Mouse (Mus musculus) limb, embryonic 12.5 days (tissue): ENCODE results near the gene Ppih. TPM values are rescaled to one million over a fixed set of nuclear protein-coding genes. Genes with fewer than 3 reads are reported as not detected.

ENCODE experiments used
- ATAC-seq: fragments of 200-750 bp; cut with Nextera tagmentation; 2 replicates; pipeline ENCODE4 v1.8.0; 2017; ENCODE audit warnings: low read depth, moderate TSS enrichment; ENCODE audit not compliant: insufficient number of reproducible peaks, insufficient read depth, low FRiP score, low TSS enrichment
- H3K27ac ChIP-seq: fragments of 300-500 bp; sonication (generic); 2 replicates; pipeline ENCODE4 v1.5.1; 2016; ENCODE audit warnings: mild to moderate bottlenecking, moderate library complexity
- H3K27me3 ChIP-seq: fragments of 300-500 bp; sonication (generic); 2 replicates; pipeline ENCODE4 v1.6.1; 2016; ENCODE audit warnings: mild to moderate bottlenecking, moderate library complexity
- H3K36me3 ChIP-seq: fragments of 300-500 bp; sonication (generic); 2 replicates; pipeline ENCODE4 v1.6.1; 2016; ENCODE audit warnings: mild to moderate bottlenecking, moderate library complexity
- H3K4me1 ChIP-seq: fragments of 300-500 bp; sonication (generic); replicated peaks from 2 replicates; pipeline ENCODE4 v1.6.1; 2016
- H3K4me2 ChIP-seq: fragments of 300-500 bp; sonication (generic); 2 replicates; pipeline ENCODE4 v1.6.1; 2016; ENCODE audit warnings: mild to moderate bottlenecking, moderate library complexity
- H3K4me3 ChIP-seq: fragments of 300-500 bp; sonication (generic); replicated peaks from 2 replicates; pipeline ENCODE4 v1.5.1; 2016; ENCODE audit warnings: mild to moderate bottlenecking
- H3K9ac ChIP-seq: fragments of 300-500 bp; sonication (generic); replicated peaks from 2 replicates; pipeline ENCODE4 v1.6.1; 2016; ENCODE audit warnings: mild to moderate bottlenecking, moderate library complexity
- H3K9me3 ChIP-seq: fragments of 300-500 bp; sonication (generic); 2 replicates; pipeline ENCODE4 v1.6.1; 2016; ENCODE audit warnings: mild to moderate bottlenecking, moderate library complexity
- WGBS: fragments of 180-500 bp; shearing (Covaris S2); methylation state at CpG from one replicate; pipeline ENCODE4 v1.1.7; 2016; 5-methylcytosine and 5-hydroxymethylcytosine counted together
- polyA plus RNA-seq: library from polyadenylated mRNA; unstranded; fragments of >200 nt; fragmentation: Nextera tagmentation; extraction: Ambion mirVana; gene quantifications from 2 replicates; pipeline ENCODE4 v1.2.1, GENCODE M21; 2016

Ppih gene
- polyA plus RNA-seq, 1 experiment from 2014 or later = 133 TPM

DNA sequence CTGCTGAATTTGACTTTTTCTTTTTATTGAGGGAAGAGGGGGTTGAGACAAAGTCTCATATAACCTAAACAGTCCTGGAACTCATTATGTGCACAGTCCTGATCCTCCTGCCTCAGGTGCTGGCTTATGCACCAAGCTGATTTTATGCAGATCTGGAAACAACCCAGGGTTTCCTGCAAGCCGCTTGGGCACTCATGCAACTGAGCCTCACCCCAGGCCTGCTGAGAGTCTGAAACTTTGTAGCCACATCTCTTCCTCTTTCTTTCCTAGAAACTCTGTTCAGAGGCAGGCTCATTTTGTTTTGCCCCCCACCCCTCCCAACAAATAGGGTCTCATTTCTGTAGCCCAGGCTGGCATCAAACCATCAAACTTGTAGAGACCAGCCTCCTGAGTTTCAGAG lies 6.6 kb downstream of the Ppih start:
- 88% methylated on average over 1 of the region's 1 CpGs for WGBS
- Histone ChIP-seq H3K4me3 (no peak overlapping the region), H3K9ac (no peak overlapping the region), H3K4me1 (no peaks in the 10 kb centered on the region), H3K9me3 (no peaks in the 10 kb centered on the region), H3K4me2 (no peak overlapping the region), H3K27me3 (no peaks in the 10 kb centered on the region), H3K27ac (no peak overlapping the region), H3K36me3 (peaks cover 89% of the 10 kb centered on the region)
- no peak for ATAC-seq

DNA sequence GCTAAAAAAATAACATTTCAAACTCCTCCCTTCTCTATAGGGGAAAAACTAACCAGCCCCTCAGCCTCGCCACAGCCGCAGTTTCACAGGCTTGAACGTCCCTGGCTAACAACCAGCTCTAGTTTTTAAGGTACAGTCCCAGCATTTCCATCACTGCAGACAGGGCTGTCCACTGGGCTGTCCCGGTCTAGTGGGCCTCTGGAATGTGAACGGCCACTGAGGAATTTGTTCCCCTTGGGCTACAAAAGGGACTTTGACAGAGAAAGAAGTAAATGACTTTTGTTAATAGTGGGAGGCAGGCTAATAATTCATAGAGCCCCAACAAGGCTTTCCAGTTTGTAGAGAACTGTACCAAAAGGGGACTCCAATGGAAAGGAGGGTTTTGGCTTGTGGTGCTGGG lies 14.9 kb downstream of the Ppih start:
- H3K27ac ChIP-seq = no peak overlapping the region
- no peaks in the 10 kb centered on the region for H3K4me1 ChIP-seq
- no peaks in the 10 kb centered on the region for H3K27me3 ChIP-seq
- WGBS = 78% methylated on average over 5 of the region's 5 CpGs
- H3K9me3 ChIP-seq = no peaks in the 10 kb centered on the region
- H3K4me3 ChIP-seq = no peak overlapping the region
- no peak for ATAC-seq
- no peak overlapping the region for H3K9ac ChIP-seq
- H3K4me2 ChIP-seq = no peak overlapping the region
- peaks cover 49% of the 10 kb centered on the region for H3K36me3 ChIP-seq

DNA sequence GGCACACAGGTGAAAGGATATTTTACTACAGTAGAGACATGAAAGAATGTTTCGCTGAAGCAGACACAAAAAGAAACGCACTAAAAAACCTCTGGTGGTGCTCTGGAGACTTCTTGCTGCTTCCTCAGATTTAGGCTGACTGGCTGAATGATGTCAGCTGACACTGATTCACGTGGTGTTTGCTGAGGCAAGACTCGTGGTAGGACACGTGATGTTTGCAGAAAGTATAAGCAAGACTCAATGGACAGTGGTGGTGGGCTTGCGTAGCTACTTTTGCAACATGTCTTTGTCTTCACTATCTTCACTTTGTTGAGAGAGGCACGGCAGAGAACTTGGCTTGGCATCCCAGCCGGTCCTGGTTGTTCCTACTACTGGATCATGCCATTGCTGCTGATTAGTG lies 17.1 kb downstream of the Ppih start:
- Histone ChIP-seq H3K4me1 (no peaks in the 10 kb centered on the region), H3K4me2 (no peak overlapping the region), H3K9me3 (no peaks in the 10 kb centered on the region), H3K36me3 (peaks cover 34% of the 10 kb centered on the region), H3K27ac (no peak overlapping the region), H3K9ac (no peak overlapping the region), H3K4me3 (no peak overlapping the region), H3K27me3 (no peaks in the 10 kb centered on the region)
- ATAC-seq = no peak
- WGBS = 92% methylated on average over 8 of the region's 8 CpGs

DNA sequence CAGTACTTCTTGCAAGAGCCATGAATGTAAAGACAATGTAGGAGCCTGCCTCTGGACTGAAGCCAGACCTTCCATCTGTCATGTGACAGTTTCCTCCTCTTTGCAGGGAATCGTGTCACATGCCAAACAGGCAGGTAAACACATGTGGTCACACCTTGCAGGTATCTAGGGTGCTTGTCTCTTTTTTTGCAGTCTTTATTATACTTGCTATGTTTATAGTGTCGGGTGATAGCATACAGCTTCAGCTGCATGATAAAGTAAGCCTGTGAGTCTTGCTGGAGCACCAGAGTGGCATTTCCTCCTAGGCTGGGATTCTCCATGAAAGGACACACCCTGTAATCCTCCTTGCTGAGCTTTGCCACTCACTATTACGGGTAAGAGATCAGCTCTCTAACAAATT lies 18.6 kb downstream of the Ppih start:
- Histone ChIP-seq H3K36me3 (peaks cover 19% of the 10 kb centered on the region), H3K9ac (no peak overlapping the region), H3K27ac (no peak overlapping the region), H3K4me1 (no peaks in the 10 kb centered on the region), H3K4me2 (no peak overlapping the region), H3K9me3 (no peaks in the 10 kb centered on the region), H3K27me3 (no peaks in the 10 kb centered on the region), H3K4me3 (no peak overlapping the region)
- WGBS = 81% methylated on average over 3 of the region's 3 CpGs
- no peak for ATAC-seq

DNA sequence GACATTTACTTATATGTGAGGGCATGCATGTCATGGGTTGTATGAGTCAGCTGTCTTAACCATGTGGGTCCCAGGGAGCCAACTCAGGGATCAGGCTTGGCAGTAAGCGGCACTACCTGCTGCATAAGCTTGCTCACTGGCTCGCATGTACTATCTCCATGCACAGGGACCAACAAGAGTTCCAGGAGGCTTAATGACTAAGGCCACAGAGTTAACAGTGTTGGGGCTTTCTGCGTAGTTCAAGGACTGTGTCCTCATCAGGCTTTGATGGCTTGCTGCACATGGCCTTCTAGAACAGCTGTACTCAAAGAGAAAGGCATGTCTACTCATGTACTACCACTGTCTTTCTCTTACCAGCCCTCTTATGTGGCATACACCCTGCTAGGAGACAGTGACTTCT lies 19.6 kb downstream of the Ppih start:
- H3K9me3 ChIP-seq = no peaks in the 10 kb centered on the region
- 90% methylated on average over 3 of the region's 3 CpGs for WGBS
- no peak overlapping the region for H3K4me2 ChIP-seq
- H3K27ac ChIP-seq = no peak overlapping the region
- no peak overlapping the region for H3K4me3 ChIP-seq
- no peaks in the 10 kb centered on the region for H3K4me1 ChIP-seq
- no peaks in the 10 kb centered on the region for H3K27me3 ChIP-seq
- H3K9ac ChIP-seq = no peak overlapping the region
- H3K36me3 ChIP-seq = peaks cover 13% of the 10 kb centered on the region
- ATAC-seq = no peak

DNA sequence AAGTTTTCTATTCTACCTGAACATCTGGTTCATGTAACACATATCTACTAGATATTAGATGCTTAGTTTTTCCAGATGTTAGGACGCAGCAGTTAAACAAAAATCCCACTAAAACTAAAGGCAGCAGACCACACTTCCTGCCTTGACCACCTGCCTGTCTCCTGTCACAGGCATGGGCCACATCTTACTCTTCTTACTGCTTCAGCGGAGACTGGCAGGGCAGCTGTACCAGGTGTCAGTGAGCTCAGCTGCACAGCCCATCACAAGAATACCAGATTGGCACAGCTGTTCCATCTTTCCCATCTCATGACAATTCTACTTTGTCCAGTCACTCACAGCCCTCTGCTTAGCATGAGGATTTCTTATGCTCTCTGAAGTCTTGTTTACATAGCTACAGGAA lies 23.0 kb downstream of the Ppih start:
- Histone ChIP-seq H3K4me1 (peaks cover 11% of the 10 kb centered on the region), H3K36me3 (peaks cover 7% of the 10 kb centered on the region), H3K27ac (no peak overlapping the region), H3K4me2 (no peak overlapping the region), H3K9ac (no peak overlapping the region), H3K4me3 (no peak overlapping the region), H3K27me3 (no peaks in the 10 kb centered on the region), H3K9me3 (no peaks in the 10 kb centered on the region)
- no peak for ATAC-seq
- WGBS = 55% methylated on average over 2 of the region's 2 CpGs

DNA sequence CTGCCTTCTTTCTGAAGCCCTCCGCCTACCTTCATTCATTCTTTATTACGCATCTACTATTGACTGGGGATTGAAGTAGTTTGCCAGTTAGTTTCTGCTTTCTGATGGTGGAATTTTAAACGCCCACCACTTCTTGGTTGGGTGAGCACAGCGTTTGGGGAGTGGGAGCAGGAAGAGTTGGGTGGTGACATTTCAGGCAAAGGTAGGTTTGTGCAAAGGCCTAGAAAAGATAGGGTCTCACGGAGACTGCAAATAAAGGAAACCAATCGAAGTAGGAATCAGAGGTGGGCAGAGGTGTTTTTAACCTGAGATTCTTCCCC lies 25.3 kb downstream of the Ppih start:
- H3K9me3 ChIP-seq = no peaks in the 10 kb centered on the region
- no peak for ATAC-seq
- peak overlapping the region; percentile 66 for H3K4me2 ChIP-seq
- no peaks in the 10 kb centered on the region for H3K27me3 ChIP-seq
- WGBS = 10% methylated on average over 6 of the region's 6 CpGs
- H3K27ac ChIP-seq = peak overlapping the region; percentile 92
- H3K9ac ChIP-seq = peak overlapping the region; percentile 97
- peaks cover 18% of the 10 kb centered on the region; the same call in 1 of the 2 replicates for H3K36me3 ChIP-seq
- H3K4me3 ChIP-seq = peak overlapping the region; percentile 99
- H3K4me1 ChIP-seq = peaks cover 18% of the 10 kb centered on the region

DNA sequence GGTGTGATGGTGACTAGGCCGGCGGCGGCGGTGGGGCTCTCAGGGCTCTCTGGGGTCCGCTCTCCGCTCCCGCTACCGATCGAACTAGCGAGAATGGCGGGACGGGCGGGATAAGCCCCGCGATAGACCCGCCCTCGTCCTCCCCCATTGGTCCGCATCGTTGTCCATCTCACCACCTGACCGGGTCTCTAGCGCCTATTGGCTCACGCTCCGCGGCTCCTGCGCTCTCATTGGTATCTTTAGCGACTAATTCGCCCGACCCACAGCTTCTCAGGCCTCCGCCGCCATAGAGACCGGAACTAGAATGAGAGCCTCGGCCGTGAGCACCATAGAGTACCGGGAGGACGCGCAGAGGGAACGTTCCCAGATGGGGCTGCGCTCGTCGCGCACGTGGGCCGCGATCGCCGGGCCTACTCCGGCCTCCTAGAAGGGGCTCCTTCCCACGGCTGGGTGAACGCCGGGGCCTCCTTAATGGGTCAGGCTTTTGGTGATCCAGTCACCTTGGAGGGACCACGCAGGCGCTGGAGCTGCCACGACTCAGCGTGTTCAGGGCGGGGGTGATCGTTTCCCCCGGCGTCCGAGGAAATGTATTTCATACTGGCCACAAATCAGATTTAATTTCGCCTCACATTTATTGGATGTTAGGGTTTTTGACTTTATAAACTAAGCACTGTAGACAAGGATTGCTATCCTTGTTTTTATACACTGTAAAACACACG lies 25.8 kb downstream of the Ppih start, which contains the start of gene Ybx1:
Ybx1 (minus strand) TSS at position 190 of the 719 bp plus-strand sequence.
- peak within 1 kb of the TSS; percentile 99 for H3K4me3 ChIP-seq
- under 1% methylated on average over 61 of the region's 61 CpGs for WGBS
- H3K9ac ChIP-seq = peak within 1 kb of the TSS; percentile 97
- peaks cover 18% of the 10 kb centered on the region for H3K4me1 ChIP-seq
- H3K9me3 ChIP-seq = no peaks in the 10 kb centered on the region
- H3K36me3 ChIP-seq = peaks cover 22% of the 10 kb centered on the region; the same call in 1 of the 2 replicates
- peak within 1 kb of the TSS; percentile 92 for H3K27ac ChIP-seq
- no peaks in the 10 kb centered on the region for H3K27me3 ChIP-seq
- ATAC-seq = peak; percentile 99
- H3K4me2 ChIP-seq = peak within 1 kb of the TSS; percentile 77

DNA sequence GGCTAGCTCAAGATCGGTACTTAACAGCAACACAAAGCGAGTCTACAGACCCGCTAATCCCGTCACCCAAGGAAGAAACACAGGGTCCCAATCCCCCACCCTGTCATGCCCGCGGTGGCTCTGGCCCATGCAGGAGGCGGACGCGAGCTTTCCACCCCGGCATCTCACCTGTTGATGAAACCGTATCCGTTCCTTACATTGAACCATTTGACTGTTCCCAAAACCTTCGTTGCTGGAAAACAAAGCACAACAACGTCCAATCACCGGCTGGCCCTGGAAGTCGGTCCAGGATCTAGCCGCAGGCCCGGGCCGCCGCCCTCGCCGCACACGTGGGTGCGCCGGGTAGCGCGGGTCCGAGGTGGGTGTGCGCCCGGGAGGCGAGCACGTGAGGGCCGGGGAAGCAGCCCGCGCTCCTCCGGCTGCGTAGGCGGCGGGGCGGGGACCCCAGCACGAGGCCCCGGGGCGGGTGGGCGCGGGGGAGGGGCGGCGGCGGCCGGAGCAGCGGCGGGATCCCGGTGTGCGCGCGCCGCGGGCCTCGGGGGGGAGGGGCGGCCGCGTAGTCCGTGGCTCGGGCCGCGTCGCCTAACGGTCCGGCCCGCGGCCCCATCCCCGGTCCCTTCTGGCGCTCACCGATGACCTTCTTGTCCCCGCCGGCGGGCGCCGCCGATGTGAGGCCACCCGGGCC lies 26.6 kb downstream of the Ppih start:
- H3K27me3 ChIP-seq = no peaks in the 10 kb centered on the region
- peak overlapping the region; percentile 97 for H3K9ac ChIP-seq
- H3K4me3 ChIP-seq = peak overlapping the region; percentile 99
- peaks cover 18% of the 10 kb centered on the region for H3K4me1 ChIP-seq
- no peaks in the 10 kb centered on the region for H3K9me3 ChIP-seq
- under 1% methylated on average over 58 of the region's 80 CpGs for WGBS
- peak overlapping the region; percentile 77 for H3K4me2 ChIP-seq
- H3K27ac ChIP-seq = peak overlapping the region; percentile 90
- H3K36me3 ChIP-seq = peaks cover 27% of the 10 kb centered on the region
- ATAC-seq = peak; percentile 8; the same call in 1 of the 2 replicates

DNA sequence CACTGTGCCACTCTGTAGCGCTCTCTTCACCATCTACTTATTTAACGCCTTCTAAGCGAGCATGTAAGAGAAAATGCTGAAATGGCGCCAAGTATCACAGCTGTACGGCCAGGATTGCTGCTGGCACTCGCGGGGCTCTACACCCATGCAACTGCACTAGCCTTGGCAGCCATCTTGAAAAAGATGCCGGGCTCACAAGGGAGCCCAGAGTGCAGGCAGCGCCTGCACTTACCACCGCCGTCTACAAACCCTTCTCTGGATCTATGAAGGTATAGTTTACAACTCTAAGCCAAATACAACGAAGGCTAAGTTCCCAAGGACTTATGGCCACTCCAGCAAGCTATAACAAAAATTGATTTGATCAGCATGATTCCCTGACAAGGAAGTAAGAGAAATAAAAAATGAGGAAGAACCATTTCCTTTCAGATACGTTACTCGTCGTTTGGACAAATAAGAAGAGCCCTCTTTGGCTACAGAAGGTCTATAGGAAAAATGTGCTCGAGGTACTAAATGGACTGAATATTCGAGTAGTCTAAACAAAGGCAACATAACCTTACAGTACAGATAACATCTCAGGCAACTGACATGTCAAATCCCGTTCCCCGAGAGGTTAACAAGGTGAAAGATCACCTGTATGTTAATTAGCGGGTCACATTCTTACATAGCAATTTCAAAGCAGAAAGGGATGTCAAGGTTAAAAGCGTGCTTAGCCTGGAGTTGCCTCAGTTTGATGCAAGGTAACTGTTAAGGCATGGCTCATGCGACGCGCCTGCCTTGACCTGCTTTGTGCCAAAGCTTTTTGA lies 27.4 kb downstream of the Ppih start:
- peak overlapping the region; percentile 99 for H3K4me3 ChIP-seq
- H3K4me2 ChIP-seq = peak overlapping the region; percentile 77
- H3K9ac ChIP-seq = peak overlapping the region; percentile 97
- H3K27me3 ChIP-seq = no peaks in the 10 kb centered on the region
- H3K27ac ChIP-seq = peak overlapping the region; percentile 90; the same call in 1 of the 2 replicates
- 2% methylated on average over 24 of the region's 24 CpGs for WGBS
- ATAC-seq = no peak
- H3K36me3 ChIP-seq = peaks cover 34% of the 10 kb centered on the region
- H3K4me1 ChIP-seq = peaks cover 18% of the 10 kb centered on the region
- no peaks in the 10 kb centered on the region for H3K9me3 ChIP-seq

DNA sequence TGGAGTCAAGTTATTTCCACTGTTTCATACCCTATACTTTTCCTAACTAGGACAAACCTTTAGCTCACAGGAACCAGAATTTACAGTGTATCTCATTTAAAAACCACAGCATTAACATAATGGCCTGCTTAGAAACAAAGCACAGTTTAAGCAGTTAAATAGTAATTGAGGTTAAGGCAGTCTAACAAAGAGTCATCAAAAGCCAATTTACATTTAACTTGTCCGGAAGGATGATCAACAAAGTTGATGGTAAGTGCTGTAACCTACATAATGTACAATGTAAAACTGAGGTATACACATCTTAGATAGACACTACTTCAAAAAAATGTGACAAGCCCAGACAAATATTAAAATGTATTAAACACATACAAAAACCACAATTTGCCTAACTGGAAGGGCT lies 28.4 kb downstream of the Ppih start:
- H3K9ac ChIP-seq = peak overlapping the region; percentile 97; the same call in 1 of the 2 replicates
- 86% methylated on average over 1 of the region's 1 CpGs for WGBS
- ATAC-seq = no peak
- H3K9me3 ChIP-seq = no peaks in the 10 kb centered on the region
- no peak overlapping the region for H3K27ac ChIP-seq
- H3K27me3 ChIP-seq = no peaks in the 10 kb centered on the region
- peaks cover 42% of the 10 kb centered on the region for H3K36me3 ChIP-seq
- H3K4me1 ChIP-seq = peaks cover 18% of the 10 kb centered on the region
- peak overlapping the region; percentile 99 for H3K4me3 ChIP-seq
- peak overlapping the region; percentile 77 for H3K4me2 ChIP-seq
